Mouse (Mus musculus) midbrain, postnatal 0 days (tissue): ENCODE measurements around the gene Aurkaip1. TPM values are rescaled to one million over a fixed set of nuclear protein-coding genes. Genes with fewer than 3 reads are reported as not detected.
A peak's percentile ranks its signal among the peaks of the same experiment; 100 is the strongest.

Source experiments
- ATAC-seq: fragments of 200-750 bp; cut with Nextera tagmentation; 2 replicates; pipeline ENCODE4 v1.8.0; 2017; ENCODE audit warnings: moderate number of reproducible peaks, mild to moderate bottlenecking, moderate TSS enrichment, moderate library complexity; ENCODE audit not compliant: low FRiP score
- DNase-seq: peaks from one replicate; pipeline ENCODE4 v3.0.0-alpha.2; 2015; ENCODE audit warnings: low spot score
- H3K27ac ChIP-seq: fragments of 300-500 bp; sonication (generic); 2 replicates; pipeline ENCODE4 v1.5.1; 2014; ENCODE audit warnings: low read depth, mild to moderate bottlenecking, low read length, mixed read lengths
- H3K27me3 ChIP-seq: fragments of 300-500 bp; sonication (generic); 2 replicates; pipeline ENCODE4 v1.6.1; 2014; ENCODE audit warnings: low read length, control low read depth, mixed read lengths; ENCODE audit not compliant: insufficient read depth
- H3K36me3 ChIP-seq: fragments of 300-500 bp; sonication (generic); 2 replicates; pipeline ENCODE4 v1.6.1; 2014; ENCODE audit warnings: low read length, control low read depth, mixed read lengths; ENCODE audit not compliant: insufficient read depth
- H3K4me1 ChIP-seq: fragments of 300-500 bp; sonication (generic); 2 replicates; pipeline ENCODE4 v1.6.1; 2014; ENCODE audit warnings: mild to moderate bottlenecking, control low read depth, antibody characterized with exemption, low read length, mixed read lengths; ENCODE audit not compliant: insufficient read depth
- H3K4me2 ChIP-seq: fragments of 300-500 bp; sonication (generic); 2 replicates; pipeline ENCODE4 v1.6.1; 2014; ENCODE audit warnings: low read depth, mild to moderate bottlenecking, low read length, mixed read lengths; ENCODE audit not compliant: poor library complexity, severe bottlenecking
- H3K4me3 ChIP-seq: fragments of 300-500 bp; sonication (generic); 2 replicates; pipeline ENCODE4 v1.5.1; 2014; ENCODE audit warnings: low read depth, mild to moderate bottlenecking, low read length, moderate library complexity
- H3K9ac ChIP-seq: fragments of 300-500 bp; sonication (generic); replicated peaks from 2 replicates; pipeline ENCODE4 v1.6.1; 2014; ENCODE audit warnings: mild to moderate bottlenecking, low read length, moderate library complexity, mixed read lengths; ENCODE audit not compliant: poor library complexity, severe bottlenecking
- H3K9me3 ChIP-seq: fragments of 300-500 bp; sonication (generic); 2 replicates; pipeline ENCODE4 v1.6.1; 2016; ENCODE audit warnings: low read length, control low read depth
- CTCF ChIP-seq: IDR thresholded peaks from 2 replicates; pipeline ENCODE4 v1.5.1; 2016; ENCODE audit warnings: antibody characterized with exemption, mild to moderate bottlenecking
- WGBS: fragments of 180-500 bp; shearing (Covaris S2); extraction: QIAGEN DNeasy Blood & Tissue Kit; methylation state at CpG from one replicate; pipeline ENCODE4 v1.1.7; 2014; 5-methylcytosine and 5-hydroxymethylcytosine counted together
- polyA plus RNA-seq: library from polyadenylated mRNA; unstranded; fragments of >200 nt; fragmentation: Nextera tagmentation; extraction: Ambion mirVana; gene quantifications from 2 replicates; pipeline ENCODE4 v1.2.1, GENCODE M21; 2015
- total RNA-seq: library from RNA; depleted of rRNA; stranded (reverse); fragments of >200 nt; gene quantifications from 2 replicates; pipeline ENCODE4 v1.2.3, GENCODE M21; 2014

Aurkaip1 gene
- total and polyA plus RNA-seq, 2 experiments from 2014 or later, result 90.9 to 155 TPM

DNA sequence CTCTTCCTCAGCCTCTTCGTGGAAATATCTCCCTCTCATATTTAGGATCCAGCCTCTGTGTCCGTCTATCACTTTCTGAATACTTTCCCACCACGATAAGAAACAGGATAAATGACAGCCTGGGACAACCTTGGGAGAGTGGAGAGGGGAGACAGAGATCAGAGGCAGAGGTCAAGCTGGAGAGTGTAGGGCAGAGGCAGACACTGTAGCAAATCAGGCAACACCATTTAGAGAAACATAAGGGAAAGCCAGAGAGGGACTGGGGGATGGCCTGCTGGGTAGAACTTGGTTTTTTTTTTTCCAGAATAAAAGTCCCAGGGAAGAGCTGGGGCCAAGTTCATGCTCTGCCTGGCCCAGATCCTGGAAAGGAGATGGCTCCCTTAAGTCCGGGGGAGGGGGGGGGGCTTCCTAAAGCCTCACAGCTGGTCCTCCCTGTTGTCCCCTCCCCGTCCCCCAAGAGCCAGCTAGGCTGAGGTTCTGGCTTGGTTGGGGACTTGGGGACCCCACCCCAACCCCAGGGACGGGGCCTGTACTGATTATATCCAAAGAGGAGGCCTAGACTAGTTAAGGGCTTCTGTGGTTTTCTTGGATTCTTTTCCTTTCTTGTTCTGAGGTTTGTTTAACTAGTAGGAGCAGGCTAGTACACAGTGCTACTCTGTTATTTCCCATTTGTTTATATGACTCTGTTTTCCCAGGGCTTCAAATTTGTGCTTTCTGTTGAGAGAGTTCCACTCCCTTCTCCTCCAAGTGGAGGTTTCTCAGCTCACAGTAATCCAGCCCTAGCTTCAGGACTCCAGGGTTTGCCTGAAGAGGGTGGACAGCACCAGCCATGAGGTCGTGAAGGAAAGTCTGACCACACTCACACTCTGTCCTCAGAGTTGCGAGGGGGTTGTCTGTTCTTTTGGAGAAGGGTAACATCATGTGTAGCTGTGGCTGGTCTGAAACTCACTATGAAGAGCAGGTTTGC lies 7.4 kb downstream of the Aurkaip1 start:
- peak overlapping the region; percentile 43; the same call in 1 of the 2 replicates for H3K27ac ChIP-seq

DNA sequence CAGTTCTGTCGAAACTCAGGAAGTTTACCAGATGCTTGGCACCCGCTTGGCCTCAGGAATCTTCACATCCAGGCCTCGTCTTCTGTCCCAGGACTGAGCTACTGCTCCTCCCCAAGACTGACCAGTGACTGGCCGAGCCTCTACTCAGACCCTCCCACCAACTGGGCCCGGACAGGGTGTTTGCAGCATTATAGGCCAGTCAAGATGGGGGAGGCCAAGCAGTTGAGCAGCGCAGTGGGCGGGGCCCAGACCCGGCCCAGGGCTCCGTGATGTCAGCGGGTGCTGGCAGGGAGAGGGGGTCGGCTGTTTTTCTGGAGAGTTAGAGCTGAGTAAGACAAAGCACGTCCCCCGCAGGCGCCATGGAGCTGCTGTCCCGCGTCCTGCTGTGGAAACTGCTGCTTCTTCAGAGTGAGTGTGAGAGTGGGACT lies 8.4 kb downstream of the Aurkaip1 start, which contains the start of gene Mxra8:
TSS of gene Mxra8 (plus strand) at position 198 of the 428 bp plus-strand sequence.
- H3K27ac ChIP-seq, result peak within 1 kb of the TSS; percentile 43; the same call in 1 of the 2 replicates
- WGBS, result 7% methylated on average over 16 of the region's 16 CpGs
- no peaks in the 10 kb centered on the region; the same call in 1 of the 2 replicates for H3K4me1 ChIP-seq
- H3K9me3 ChIP-seq, result no peaks in the 10 kb centered on the region
- peak within 1 kb of the TSS; percentile 24; the same call in 1 of the 2 replicates for H3K9ac ChIP-seq
- peak; percentile 56 for DNase-seq
- peak; percentile 42; the same call in 1 of the 2 replicates for ATAC-seq
- H3K36me3 ChIP-seq, result peaks cover 7% of the 10 kb centered on the region; the same call in 1 of the 2 replicates
- TF ChIP-seq CTCF, result no peak
- H3K4me2 ChIP-seq, result peak within 1 kb of the TSS; percentile 53
- H3K4me3 ChIP-seq, result peak within 1 kb of the TSS; percentile 30; the same call in 1 of the 2 replicates
- peaks cover 7% of the 10 kb centered on the region for H3K27me3 ChIP-seq

More for the DNA sequence above, 7.4 kb downstream of the Aurkaip1 start:
- H3K27me3 ChIP-seq, result peaks cover 7% of the 10 kb centered on the region
- no peak for TF ChIP-seq CTCF
- no peak for DNase-seq
- H3K4me3 ChIP-seq, result no peak overlapping the region
- H3K36me3 ChIP-seq, result peaks cover 7% of the 10 kb centered on the region; the same call in 1 of the 2 replicates
- no peak overlapping the region for H3K9ac ChIP-seq
- no peaks in the 10 kb centered on the region for H3K9me3 ChIP-seq
- ATAC-seq, result no peak
- 58% methylated on average over 8 of the region's 8 CpGs for WGBS
- H3K4me2 ChIP-seq, result no peak overlapping the region
- H3K4me1 ChIP-seq, result no peaks in the 10 kb centered on the region; the same call in 1 of the 2 replicates

DNA sequence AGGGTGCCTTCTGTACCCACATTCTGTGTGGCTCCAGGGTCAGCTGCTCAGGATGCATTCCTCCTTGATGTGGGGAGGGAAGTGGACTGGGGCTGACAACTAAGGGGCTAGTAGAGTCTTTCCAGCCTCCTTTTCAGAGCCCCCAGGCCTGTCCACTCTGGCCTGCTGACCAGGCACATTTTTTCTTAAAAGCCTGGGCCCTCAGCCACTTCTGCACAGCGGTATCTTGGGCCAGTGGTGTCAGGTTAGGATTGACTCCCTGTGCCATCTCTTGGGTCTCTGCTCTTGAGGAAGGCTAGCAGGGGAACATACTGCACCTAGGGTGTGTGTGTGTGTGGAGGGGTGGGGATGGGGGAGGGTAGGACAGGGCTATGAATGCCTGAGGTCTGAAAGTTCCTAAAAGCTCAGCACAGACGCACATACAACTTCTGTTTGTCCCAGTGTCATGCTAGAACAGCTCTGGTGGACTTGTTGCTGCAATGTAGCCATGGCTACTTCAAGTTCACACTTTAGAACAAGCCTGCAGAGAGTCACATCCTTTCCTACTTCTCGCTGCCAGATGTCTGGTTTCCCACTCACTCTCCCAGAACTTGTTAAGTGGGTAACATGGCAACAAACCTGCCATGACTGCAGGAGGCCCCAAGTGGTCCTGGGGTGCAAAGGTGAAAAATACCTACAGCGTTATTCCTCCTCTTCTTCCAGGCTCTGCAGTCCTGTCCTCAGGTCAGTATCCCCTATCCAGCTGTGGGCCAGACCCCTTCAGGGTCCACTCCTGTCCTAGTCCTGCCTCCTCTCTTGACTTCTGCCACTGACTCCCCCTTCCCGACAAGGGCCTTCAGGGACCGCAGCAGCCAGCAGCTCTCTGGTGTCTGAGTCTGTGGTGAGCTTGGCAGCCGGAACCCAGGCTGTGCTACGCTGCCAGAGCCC lies 9.3 kb downstream of the Aurkaip1 start:
- WGBS, result 14% methylated on average over 8 of the region's 8 CpGs
- Histone ChIP-seq H3K27ac (0 out of 2 replicates have a peak overlapping the region, but pooled peaks have one; percentile 18), H3K4me2 (peak overlapping the region; percentile 53), H3K36me3 (peaks cover under 1% of the 10 kb centered on the region; the same call in 1 of the 2 replicates), H3K4me1 (no peaks in the 10 kb centered on the region; the same call in 1 of the 2 replicates), H3K9ac (no peak overlapping the region), H3K9me3 (no peaks in the 10 kb centered on the region), H3K27me3 (peaks cover 7% of the 10 kb centered on the region), H3K4me3 (peak overlapping the region; percentile 30)
- no peak for TF ChIP-seq CTCF
- peak; percentile 6; the same call in 1 of the 2 replicates for ATAC-seq
- DNase-seq, result no peak

DNA sequence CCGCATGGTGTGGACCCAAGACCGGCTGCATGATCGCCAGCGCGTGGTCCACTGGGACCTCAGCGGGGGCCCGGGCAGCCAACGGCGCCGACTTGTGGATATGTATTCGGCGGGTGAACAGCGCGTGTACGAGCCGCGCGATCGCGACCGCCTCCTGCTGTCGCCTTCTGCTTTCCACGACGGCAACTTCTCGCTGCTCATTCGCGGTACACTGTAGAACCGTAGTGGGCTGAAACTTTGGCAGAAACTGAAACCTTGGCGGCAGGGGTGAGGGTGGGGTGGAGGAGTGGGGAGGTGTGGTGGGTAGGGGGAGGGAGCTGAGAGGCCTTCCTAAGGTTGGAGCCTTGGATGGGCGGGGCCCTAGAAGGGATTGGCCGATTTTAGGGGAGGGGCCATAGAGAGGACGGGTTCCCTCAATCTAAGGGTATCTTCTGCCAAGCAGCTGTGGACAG lies 10.0 kb downstream of the Aurkaip1 start:
- peak; percentile 46 for TF ChIP-seq CTCF
- Histone ChIP-seq H3K27me3 (peaks cover 7% of the 10 kb centered on the region), H3K4me2 (peak overlapping the region; percentile 53), H3K4me1 (no peaks in the 10 kb centered on the region; the same call in 1 of the 2 replicates), H3K36me3 (no peaks in the 10 kb centered on the region), H3K9ac (no peak overlapping the region), H3K9me3 (no peaks in the 10 kb centered on the region), H3K27ac (no peak overlapping the region), H3K4me3 (peak overlapping the region; percentile 30)
- WGBS, result under 1% methylated on average over 32 of the region's 32 CpGs
- DNase-seq, result peak; percentile 40
- peak; percentile 53 for ATAC-seq

DNA sequence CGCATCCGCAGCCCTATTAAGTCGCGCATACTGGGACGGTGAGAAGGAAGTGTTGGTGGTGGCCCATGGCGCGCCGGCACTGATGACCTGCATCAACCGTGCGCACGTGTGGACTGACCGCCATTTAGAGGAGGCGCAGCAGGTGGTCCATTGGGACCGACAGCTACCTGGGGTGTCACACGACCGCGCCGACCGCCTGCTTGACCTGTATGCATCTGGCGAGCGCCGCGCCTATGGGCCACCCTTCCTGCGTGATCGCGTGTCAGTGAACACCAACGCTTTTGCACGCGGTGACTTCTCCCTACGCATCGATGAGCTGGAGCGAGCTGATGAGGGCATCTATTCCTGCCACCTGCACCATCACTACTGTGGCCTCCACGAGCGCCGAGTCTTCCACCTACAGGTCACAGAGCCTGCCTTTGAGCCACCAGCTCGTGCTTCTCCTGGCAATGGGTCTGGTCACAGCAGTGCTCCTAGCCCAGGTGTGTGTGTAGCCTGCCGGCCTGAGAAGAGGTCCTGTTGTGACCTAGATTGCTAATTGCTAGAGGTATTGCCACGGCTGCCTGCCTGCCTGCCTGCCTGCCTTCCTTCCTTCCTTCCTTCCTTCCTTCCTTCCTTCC lies 10.7 kb downstream of the Aurkaip1 start:
- H3K9ac ChIP-seq, result no peak overlapping the region
- H3K4me2 ChIP-seq, result peak overlapping the region; percentile 53; the same call in 1 of the 2 replicates
- TF ChIP-seq CTCF, result no peak
- no peak overlapping the region for H3K27ac ChIP-seq
- H3K4me3 ChIP-seq, result no peak overlapping the region
- DNase-seq (no peak), ATAC-seq (no peak)
- no peaks in the 10 kb centered on the region; the same call in 1 of the 2 replicates for H3K4me1 ChIP-seq
- no peaks in the 10 kb centered on the region for H3K9me3 ChIP-seq
- no peaks in the 10 kb centered on the region for H3K36me3 ChIP-seq
- H3K27me3 ChIP-seq, result peaks cover 7% of the 10 kb centered on the region
- 42% methylated on average over 38 of the region's 38 CpGs for WGBS
